Mouse (Mus musculus): ENCODE results near the gene Hoxb4.

Gene Hoxb4

GRCm38 (mm10) chr11:96352691-96353521, 34.8 kb downstream of the Hoxb4 start:
- DNase-seq, result no peak

DNA sequence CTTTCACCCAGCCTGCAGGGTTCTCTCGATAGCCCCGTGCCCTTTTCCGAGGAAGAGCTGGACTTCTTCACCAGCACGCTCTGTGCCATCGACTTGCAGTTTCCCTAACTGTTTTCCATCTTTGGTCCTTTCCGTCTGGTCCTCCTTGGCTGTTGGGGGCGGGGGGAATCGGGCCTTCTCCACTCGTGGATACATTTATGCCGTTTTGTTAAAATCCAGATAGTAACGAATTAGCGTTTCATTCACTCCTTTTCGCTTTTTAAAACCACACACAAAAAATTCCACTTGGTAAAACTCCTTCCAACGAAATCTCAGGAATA, 35.4 kb downstream of the Hoxb4 start:
- DNase-seq, result no peak

DNA sequence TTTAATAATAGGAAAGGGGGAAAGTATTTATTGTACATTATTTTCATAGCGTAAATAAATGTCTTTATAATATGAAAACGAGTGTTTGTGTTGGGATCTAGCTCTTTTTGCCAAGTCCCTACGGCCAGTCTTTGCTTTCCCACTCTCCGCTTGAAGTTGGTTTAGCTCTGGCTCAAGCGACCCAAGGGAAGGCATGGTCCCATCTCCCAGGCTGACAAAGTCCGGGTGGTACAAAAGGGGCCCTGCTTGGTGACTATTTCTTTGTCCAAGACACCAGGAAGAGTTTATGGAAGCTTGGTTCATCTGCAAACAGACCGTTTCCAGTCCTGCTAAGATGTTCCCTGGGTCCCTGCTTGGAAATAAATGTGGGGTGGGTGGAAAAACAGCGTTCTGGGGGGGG, 35.9 kb downstream of the Hoxb4 start:
- DNase-seq, result no peak

GRCm38 (mm10) chr11:96354376-96354775, 36.3 kb downstream of the Hoxb4 start:
- no peak for DNase-seq

- no peak for DNase-seq
Observed at GRCm38 (mm10) chr11:96354801-96355311, 36.8 kb downstream of the Hoxb4 start.

GRCm38 (mm10) chr11:96363807-96364206, 45.7 kb downstream of the Hoxb4 start:
- DNase-seq, result no peak

DNA sequence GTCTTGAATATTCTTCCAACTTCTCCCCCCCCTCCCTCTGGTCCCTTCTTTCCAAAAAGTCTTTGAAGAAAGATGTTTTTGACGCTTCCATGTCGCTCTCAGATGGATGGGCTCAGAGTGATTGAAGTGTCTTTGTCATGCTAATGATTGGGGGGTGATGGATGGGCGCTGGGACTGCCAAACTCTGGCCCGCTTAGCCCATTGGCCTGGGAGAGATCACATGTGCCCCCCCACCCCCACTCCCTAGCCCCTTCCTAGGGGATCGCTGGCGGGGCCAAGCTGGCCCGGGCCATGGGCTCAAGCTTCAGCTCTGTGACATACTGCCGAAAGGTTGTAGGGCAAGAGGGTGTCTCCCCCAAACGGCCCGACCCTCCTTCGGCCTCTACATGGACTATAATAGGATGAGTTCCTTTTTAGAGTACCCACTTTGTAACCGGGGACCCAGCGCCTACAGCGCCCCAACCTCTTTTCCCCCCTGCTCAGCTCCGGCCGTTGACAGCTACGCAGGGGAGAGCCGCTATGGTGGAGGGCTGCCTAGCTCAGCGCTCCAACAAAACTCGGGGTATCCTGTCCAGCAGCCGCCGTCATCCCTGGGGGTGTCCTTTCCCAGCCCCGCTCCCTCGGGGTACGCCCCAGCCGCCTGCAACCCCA, 47.5 kb downstream of the Hoxb4 start, which contains the start of gene Hoxb1:
Gene Hoxb1, plus strand, starts transcription at position 312 of the 651 bp plus-strand sequence.
- DNase-seq, result no peak

DNA sequence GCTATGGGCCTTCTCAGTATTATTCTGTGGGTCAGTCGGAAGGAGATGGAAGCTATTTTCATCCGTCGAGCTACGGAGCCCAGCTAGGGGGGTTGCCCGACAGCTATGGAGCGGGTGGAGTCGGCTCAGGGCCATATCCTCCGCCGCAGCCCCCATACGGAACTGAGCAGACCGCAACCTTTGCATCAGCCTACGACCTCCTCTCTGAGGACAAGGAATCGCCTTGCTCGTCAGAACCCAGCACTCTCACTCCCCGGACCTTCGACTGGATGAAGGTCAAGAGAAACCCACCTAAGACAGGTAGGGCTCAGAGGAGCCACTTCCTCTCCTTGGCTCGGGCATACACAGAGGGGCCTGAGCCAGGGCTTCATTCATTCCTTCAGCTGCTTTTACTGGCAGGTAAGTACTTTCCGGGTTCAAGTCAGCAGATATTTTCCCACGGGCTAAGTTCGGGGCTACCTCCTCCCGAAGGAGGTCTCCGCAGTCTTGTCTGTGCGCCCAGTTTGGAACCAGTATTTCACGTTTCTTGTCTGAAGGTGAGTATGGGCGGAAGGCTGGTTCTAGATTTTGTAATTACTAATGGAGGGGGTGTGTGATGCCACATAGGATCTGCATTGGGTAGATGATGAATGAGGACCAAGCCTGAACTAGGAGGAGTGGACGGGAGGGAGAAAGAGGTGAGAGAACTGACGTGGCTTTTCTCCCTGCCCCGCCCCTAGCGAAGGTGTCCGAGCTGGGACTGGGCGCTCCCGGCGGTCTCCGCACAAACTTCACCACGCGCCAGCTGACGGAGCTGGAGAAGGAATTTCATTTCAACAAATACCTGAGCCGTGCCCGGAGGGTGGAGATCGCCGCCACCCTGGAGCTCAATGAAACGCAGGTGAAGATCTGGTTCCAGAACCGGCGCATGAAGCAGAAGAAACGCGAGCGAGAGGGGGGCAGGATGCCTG, 48.3 kb downstream of the Hoxb4 start:
- peak; percentile 32 for DNase-seq

DNA sequence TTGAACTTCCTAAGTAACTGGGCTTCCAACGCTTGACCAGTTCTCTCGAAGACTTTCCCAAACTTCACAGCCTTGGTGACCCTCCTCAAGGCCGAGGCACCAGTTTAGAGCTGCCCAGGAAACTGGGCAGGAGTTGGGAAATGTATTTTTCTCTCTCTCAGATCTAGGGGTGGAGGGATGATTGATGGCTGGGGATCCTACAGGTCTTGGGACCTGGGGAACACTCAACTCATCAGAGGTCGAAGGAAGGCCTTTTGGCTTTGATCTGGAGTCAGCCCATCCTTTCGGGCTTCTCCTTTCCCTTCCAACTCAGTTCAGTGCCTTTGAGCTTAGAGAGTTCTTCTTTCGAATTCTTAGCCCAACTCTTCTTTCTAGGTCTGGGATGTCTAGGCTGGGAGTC, 49.1 kb downstream of the Hoxb4 start:
- no peak for DNase-seq

DNA sequence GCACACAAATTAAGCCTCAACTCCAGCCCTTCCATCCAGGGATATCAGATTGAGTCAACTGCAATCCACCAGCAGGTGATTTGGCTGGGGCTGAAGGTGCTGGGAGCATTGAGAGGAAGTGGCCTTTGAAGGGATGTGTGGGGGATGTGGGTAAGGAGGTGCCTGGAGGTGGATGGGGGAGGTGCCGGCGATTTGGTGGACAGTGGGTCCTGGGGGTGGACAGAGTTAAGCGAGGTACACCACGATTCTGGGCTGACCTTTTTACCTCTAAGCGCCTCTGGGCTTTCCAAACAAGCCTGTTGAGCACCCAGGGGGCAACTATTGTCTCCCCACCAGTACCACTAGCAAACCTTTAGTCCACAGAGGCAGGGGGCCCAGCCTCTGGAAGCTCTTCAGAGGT, 50.6 kb downstream of the Hoxb4 start:
- no peak for DNase-seq

GRCm38 (mm10) chr11:96369140-96369539, 51.1 kb downstream of the Hoxb4 start:
- no peak for DNase-seq

Measured in lung, postnatal 36 days (tissue).